Mouse (Mus musculus) left cerebral cortex, postnatal 36 days (tissue): ENCODE data around the gene Gm10228. TPM values are rescaled to one million over a fixed set of nuclear protein-coding genes. Genes with fewer than 3 reads are reported as not detected.
"Not testable (repeated sequence)": the region's sequence is repeated elsewhere in the genome, so short reads cannot be mapped to it uniquely, and the experiment has no call there.

Experiments used
- DNase-seq, 2 experiments: peaks; one replicate each; pipeline ENCODE4 v3.0.0; 2021 to 2022; ENCODE audit warnings: low spot score in 2 of 2, mixed read lengths in 1 of 2
- intact Hi-C: fragments of 180-260 bp; cut with DNase I; formaldehyde crosslinking; loops from one replicate; pipeline ENCODE4 v1.15.1; 2025
- total RNA-seq, 2 experiments: library from RNA; stranded (reverse); gene quantifications; 2 replicates each; pipeline ENCODE4 v1.2.3; 2021

Gene Gm10228
- not detected for total RNA-seq

- DNase-seq, intact Hi-C loops: not testable (repeated sequence)
Measured at GRCm38 (mm10) chr16:89041372-89041771, at the start of gene Gm10228. Gene Gm10228 (minus strand): TSS chr16:89041472.

GRCm38 (mm10) chr16:89071041-89071440 lies 29.8 kb upstream of the Gm10228 start:
- intact Hi-C loops: not testable (repeated sequence)

DNA sequence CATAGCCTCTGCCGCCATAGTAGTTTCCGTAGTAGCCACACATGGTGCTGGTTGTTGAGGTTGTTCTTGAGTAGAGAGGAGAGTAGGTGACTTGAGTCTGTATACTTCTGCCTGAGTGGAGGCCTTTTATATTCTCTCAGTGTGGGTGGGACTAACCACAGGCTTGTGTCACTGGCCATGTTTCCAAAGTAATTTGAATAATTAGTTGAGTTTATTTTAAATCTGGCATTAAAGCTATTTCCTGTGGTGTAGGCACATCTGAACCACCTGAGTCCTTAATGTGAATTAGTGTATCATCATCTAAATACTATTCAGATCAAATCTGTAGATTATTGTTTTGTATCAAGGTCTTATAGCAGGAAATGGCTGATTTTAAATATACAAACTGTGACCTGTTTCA lies 22.6 kb upstream of the Gm10228 start, which contains the start of gene 1110025L11Rik:
Gene 1110025L11Rik (minus strand): TSS at position 101 of the 400 bp plus-strand sequence.
- DNase-seq, intact Hi-C loops: not testable (repeated sequence)

More at GRCm38 (mm10) chr16:89071041-89071440, 29.8 kb upstream of the Gm10228 start:
- not testable (repeated sequence) for DNase-seq

DNA sequence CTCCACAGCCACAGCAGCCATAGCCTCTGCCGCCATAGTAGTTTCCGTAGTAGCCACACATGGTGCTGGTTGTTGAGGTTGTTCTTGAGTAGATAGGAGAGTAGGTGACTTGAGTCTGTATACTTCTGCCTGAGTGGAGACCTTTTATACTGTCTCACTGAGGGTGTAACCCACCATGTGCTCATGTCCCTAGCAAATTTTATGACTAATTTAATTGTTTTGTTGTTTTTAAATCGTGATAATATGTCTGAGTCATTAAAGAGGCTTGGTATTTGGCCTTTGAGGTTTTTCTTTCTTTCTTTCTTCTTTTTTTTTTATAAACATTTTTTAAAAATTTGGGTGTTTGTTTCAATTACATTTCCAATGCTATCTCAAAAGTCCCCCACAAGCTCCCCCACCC lies 6.5 kb upstream of the Gm10228 start, which contains the start of gene Krtap6-5:
Gene Krtap6-5 (minus strand): TSS at position 101 of the 400 bp plus-strand sequence.
- no peak for DNase-seq
- intact Hi-C loops: no loop called here

- intact Hi-C loops: not testable (repeated sequence)
Measured at GRCm38 (mm10) chr16:89031399-89031798, 9.9 kb downstream of the Gm10228 start, which contains the start of gene Krtap6-1. Gene Krtap6-1 (plus strand): TSS chr16:89031699.

GRCm38 (mm10) chr16:89014984-89015383 lies 26.3 kb downstream of the Gm10228 start, which contains the start of gene Gm10229:
Gene Gm10229 (plus strand): TSS chr16:89015284.
- intact Hi-C loops, DNase-seq: not testable (repeated sequence)

More at GRCm38 (mm10) chr16:89031399-89031798, 9.9 kb downstream of the Gm10228 start, which contains the start of gene Krtap6-1:
- not testable (repeated sequence) for DNase-seq

- DNase-seq: no peak
- intact Hi-C loops: no loop called here
Measured at GRCm38 (mm10) chr16:89013973-89014372, 27.3 kb downstream of the Gm10228 start.

- DNase-seq: no peak
- intact Hi-C loops: no loop called here
Measured at GRCm38 (mm10) chr16:89010659-89011058, 30.6 kb downstream of the Gm10228 start, which contains the start of gene Krtap22-2. Gene Krtap22-2 (minus strand): TSS chr16:89010759.

Other genes with a start within 250 kb of the Gm10228 start
- not detected for gene Gm20741, start 229.3 kb downstream of the Gm10228 start, total RNA-seq
- gene Krtap15, start 221.3 kb downstream of the Gm10228 start, total RNA-seq: not detected
- not detected for gene Krtap14, start 215.3 kb downstream of the Gm10228 start, total RNA-seq
- not detected for gene Krtap19-1, start 172.1 kb downstream of the Gm10228 start, total RNA-seq
- not detected for gene Krtap19-2, start 167.2 kb downstream of the Gm10228 start, total RNA-seq
- not detected for gene Krtap19-3, start 163.4 kb downstream of the Gm10228 start, total RNA-seq
- gene Krtap19-4, start 156.4 kb downstream of the Gm10228 start, total RNA-seq: not detected
- gene Krtap19-5, start 145.0 kb downstream of the Gm10228 start, total RNA-seq: not detected
- not detected for gene Krtap19-9b, start 109.2 kb downstream of the Gm10228 start, total RNA-seq
- gene Krtap16-3, start 78.6 kb downstream of the Gm10228 start, total RNA-seq: not detected
- not detected for gene Krtap22-2, start 30.7 kb downstream of the Gm10228 start, total RNA-seq
- gene Gm10229, start 26.2 kb downstream of the Gm10228 start, total RNA-seq: not detected
- gene Krtap6-1, start 9.8 kb downstream of the Gm10228 start, total RNA-seq: not detected
- not detected for gene Krtap6-5, start 6.4 kb upstream of the Gm10228 start, total RNA-seq
- not detected for gene 1110025L11Rik, start 22.5 kb upstream of the Gm10228 start, total RNA-seq
- not detected for gene Krtap6-3, start 42.5 kb upstream of the Gm10228 start, total RNA-seq
- not detected for gene Gm6358, start 99.4 kb upstream of the Gm10228 start, total RNA-seq
- not detected for gene Gm10061, start 109.6 kb upstream of the Gm10228 start, total RNA-seq
- not detected for gene Gm9789, start 116.5 kb upstream of the Gm10228 start, total RNA-seq
- gene Gm7735, start 128.0 kb upstream of the Gm10228 start, total RNA-seq: not detected
- not detected for gene 1110057P08Rik, start 133.3 kb upstream of the Gm10228 start, total RNA-seq
- gene Krtap20-2, start 164.4 kb upstream of the Gm10228 start, total RNA-seq: not detected